Mouse (Mus musculus): ENCODE measurements at regions not wholly inside any gene's neighbourhood (a gene's known extent, or its start where the extent isn't known, plus 50 kb on each side); places are given as distances from the start of the nearest gene placed in this dataset.

DNA sequence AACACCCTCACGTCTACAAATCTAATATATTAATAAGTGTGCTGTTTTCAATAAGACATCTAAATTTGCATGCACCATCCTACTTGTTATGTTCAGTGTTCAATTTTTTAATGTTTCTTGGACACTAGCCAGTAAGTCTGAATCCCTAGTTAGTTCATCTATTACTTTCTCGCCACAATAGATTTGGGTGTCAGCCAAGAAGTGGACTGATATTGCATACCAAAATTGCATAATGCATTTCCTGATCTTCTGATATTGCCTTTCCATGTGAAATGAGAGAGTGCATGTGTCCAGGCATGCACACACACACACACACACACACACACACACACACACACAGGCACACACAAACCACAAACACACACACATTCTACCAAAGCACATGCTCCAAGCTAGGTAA lies 874.9 kb downstream of the 5730522E02Rik start:
- DNase-seq (ENCODE audit: low spot score in 2 of 2), result no peak

DNA sequence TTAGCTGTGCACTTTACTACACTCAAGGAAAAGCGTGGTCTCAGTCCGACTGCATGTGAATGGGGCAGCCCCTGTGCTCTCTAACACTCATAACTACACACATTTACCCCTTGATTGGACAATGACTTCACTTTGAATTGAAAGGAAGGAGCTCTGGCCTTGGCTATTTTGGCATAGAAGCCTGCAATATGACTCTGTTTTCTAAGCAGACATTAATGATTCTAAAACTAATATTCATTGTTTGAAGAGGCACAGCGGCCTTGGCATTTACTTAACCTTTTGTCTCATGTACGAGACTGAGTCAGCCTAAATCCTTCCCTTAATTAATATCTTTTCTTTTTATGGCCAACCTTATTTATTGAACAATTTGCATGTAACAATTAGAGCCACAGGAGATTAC lies 879.9 kb downstream of the 5730522E02Rik start:
- no peak for DNase-seq (ENCODE audit: low spot score in 2 of 2)

DNA sequence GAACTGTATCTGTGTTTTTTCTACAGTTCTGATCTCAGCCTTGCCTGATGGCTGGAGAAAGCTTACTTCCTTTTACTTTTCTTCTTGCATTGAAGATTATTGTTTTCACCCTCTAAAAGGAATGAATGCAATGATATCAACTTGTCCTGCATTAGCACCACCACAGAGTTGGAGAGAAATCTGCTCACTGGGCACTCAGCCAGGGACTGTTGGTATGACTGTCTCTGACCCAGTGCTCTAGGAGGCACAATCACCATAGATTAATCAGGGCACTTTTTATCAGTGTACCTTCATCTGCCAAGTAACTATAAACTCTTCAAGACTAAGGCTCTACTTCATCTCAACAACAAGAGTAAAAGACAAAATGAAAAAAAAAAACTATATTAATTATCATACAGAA lies 888.1 kb downstream of the 5730522E02Rik start:
- no peak for DNase-seq (ENCODE audit: low spot score in 2 of 2)

DNA sequence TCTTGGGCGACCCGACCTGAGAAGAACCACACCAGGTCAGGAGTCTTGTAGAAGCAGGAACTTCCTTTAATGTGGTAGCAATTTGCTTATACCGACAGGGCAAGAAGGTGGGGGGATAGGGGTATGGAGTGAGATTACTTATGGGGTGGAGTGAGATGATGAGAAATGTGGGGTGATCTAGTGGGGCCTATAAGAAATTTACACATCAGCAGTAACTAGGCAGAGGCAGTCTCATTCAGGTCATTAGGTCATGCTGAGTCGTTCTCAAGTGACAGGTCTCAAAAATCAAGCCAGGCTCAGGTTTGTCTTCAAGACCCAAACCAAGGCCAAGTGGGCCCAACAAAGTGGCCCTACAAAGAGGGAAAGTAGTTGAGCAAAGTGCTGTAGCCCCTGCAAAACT lies 889.1 kb downstream of the 5730522E02Rik start:
- DNase-seq (ENCODE audit: low spot score in 2 of 2), result no peak

DNA sequence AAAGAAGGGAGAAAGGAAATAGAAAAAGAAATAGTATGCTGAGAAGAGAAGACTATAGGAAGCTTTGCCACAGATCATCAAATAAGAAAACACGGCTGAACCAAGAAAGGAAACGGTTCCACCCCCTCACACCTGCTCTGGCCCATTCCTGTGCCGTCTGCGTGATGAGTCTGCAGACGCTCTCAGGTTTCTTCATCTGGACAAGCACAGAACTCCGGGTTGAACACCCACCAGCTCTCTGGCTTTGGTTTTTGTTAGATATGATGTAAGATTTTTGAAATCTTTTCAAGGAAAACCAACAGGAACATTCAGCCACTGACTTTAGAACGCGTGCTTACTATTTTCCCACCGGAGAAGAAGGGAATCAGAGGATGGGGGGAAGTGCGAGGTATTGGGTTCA lies 895.9 kb downstream of the 5730522E02Rik start:
- peak; percentile 21 to 40 for DNase-seq (ENCODE audit: low spot score in 2 of 2)

DNA sequence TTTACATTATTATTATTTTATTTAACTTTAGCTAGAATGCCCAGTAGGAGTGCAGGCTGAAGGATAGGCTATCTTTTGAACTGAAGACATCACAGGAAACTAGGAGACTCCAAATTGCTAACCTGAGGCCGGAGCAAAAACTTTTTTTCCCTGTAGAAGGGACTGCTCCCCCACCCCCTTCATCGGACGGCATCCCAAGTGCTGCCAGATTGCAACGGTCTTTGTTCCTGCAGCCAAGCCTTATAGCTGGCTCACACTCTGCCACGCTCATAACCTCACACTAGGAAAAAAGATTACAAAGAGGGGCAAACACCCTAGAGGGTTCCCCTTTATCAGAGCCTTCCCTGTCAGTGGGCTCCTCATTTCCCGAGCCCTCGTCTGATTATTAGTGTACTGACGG lies 896.7 kb downstream of the 5730522E02Rik start:
- DNase-seq (ENCODE audit: low spot score in 2 of 2), result no peak

DNA sequence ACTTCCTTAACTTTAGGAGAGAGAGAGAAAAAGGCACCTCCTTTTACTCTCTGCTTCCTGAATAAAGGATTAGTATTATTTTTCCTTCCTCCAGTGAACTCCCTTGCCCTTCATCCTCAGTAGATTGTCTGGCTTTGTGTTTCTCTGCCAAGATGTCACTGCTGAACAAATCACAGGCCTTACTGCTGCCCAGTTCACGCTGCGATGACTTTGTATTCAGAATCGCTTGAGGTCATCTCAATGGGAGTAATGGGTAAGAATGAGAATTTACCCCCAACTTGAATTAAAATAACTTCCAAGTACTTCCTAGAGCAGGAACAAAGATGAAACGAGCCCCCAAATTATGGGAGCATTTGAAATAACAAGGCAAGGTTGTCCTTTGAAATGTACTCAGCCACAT lies 897.3 kb downstream of the 5730522E02Rik start:
- DNase-seq (ENCODE audit: low spot score in 2 of 2), result no peak

DNA sequence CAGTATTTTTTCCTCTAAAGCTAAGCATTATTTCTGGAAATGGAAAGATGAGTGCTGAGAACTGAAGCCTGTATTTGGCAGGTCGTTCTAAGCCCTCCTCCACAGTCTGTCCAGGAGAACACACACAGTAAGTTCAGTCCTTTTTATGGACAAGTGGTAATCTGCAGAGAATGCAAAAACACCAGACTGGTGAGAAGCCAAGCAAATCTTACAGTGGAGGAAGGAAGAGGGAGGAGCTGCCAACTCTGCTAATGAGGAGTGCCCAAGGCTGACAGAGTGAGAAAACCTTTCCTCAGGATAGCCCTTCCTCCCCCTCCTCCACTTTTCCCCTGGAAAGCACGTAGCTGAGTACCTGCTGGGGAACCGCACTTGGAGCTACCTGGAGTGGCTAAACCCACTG lies 899.8 kb downstream of the 5730522E02Rik start:
- DNase-seq (ENCODE audit: low spot score in 2 of 2), result no peak

DNA sequence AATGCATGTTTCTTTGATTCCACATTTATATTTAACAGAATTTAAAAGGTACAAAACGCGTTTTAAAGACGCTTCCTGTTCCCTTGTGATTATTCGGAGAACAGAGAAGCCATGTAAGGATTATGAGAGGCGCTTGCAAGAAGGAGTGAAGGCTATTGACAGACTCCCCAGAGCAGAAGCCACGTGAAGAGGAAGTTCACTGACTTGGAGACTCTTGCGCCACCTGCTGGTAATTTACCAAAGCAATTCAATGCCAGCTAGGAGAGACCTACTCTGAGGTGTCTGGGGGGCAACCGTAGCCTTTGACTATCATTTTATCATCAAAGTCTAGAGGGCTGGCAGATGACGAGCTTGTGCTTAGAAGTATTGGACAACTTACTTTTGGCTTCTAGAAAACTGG lies 909.4 kb downstream of the 5730522E02Rik start:
- DNase-seq (ENCODE audit: low spot score in 2 of 2), result peak; percentile 38 to 45

DNA sequence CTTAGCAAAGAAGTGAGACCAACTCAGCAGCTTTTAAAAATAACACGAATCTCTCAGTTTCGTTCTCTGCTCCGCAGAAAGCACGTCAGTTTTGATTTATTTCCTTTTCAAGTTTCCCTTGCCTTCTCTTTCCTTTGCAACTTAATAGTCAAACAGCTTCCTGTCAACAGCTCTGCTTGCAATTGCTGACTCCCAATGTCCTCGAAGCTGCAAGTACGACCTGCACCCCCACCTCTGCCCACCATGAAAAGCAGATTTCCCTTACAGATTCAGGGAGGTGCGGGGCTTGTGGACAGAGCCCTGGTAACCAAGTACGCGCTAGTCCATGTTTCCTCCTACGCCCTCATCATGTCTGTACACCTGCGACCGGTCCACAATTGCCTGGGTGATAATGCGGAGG lies 922.2 kb downstream of the 5730522E02Rik start:
- DNase-seq (ENCODE audit: low spot score in 2 of 2), result no peak

DNA sequence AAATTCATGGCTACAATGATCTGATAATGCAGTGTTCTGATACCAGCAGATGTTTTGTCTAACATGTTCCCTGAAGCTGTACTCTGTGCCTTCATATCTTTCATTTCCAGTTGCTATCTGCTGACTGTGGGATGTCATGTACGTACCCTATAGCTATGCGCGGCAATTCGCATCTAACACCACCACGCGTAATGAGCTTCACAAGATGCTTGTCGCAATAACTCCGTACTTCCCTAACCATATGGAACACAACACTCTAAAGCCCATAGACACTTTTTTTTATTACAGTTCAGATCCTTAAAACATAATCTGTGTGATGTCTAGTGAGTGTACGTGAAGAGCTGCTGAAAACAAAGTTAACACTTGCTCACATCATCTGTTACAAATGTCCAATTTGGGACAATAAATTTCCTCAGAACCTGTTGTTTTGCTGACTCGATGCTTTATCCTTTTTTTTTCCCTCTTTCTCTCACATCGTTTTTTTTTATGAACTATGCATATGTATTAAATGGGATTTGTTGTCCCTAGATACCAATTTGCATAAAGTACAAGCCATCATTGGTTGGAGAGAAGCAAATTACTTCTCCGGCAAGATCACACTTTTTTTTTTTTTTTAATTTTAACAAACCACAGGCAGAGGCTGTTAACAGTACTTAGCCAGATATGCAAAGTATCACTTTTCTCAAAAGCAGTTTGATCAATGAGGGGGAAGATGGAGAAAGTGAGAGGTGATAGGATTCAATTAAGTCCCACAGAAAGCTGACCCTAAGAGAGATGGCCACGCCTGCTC lies 922.9 kb downstream of the 5730522E02Rik start:
- no peak for DNase-seq (ENCODE audit: low spot score in 2 of 2)

DNA sequence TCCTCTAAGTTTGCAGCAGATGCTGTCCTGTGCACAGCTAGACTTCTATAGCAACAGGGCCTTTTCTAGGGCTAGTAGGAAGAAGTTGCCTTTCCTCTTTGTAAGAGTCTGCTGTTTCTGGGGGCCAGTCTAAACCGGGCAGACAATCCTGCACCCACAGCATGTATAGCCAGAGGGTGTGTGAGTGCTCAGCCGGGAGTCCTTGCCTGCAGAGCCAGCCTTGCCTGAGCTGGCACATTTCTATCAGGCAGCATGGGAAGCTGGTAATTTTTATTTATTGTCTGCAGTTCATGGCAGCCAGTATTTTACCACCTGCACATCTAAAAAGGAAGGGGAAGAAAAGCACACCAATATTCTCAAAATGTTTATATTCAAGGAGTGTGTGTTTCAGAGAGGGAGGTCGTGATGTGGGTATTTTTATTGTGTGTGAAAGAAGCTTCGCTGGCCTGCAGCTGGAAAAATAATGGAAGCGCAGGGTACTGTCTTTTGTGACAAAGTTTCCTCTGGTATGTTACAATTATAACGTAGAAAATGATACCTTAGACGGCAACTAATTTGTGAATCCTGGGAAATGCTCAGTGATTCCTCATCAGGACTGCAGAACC lies 940.5 kb downstream of the 5730522E02Rik start:
- no peak for DNase-seq (ENCODE audit: low spot score in 2 of 2)

DNA sequence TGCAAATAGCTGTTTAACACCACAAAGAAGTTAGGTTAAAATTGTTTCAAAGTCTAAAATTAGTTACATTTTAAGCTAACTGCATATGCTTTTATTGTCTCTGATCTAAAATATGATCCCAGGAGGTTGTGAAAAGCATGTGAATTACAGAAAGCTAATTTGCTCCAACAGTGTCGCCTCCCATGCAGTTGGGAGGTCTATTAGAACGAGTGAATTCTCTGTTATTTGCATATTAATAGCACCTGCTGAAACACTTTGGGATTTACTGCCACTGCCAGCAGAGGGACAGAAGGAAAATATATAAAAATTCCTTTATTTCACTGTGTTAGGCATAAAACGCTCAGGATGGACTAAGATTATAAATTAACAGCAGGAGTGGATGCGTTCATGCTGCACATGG lies 947.7 kb downstream of the 5730522E02Rik start:
- DNase-seq (ENCODE audit: low spot score in 2 of 2), result no peak

DNA sequence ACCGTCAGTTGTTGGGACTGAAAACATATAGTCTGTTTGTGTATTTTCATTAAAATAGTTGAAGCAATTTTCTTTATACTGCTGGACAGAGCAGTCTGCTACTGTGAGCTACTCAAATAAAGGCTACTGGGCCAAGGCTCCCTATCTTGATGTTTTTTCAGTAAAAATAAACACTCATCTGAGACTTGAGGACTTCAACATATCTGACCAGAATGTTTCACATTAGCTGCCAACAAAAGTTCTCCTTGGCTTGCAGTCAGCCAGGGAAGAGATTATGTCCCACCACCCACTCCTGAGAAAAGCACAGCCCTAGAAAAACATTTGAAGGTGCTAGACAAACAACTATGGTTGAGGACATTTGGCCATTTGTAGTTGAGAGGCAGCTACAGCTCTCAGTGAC lies 950.9 kb downstream of the 5730522E02Rik start:
- DNase-seq (ENCODE audit: low spot score in 2 of 2), result no peak

DNA sequence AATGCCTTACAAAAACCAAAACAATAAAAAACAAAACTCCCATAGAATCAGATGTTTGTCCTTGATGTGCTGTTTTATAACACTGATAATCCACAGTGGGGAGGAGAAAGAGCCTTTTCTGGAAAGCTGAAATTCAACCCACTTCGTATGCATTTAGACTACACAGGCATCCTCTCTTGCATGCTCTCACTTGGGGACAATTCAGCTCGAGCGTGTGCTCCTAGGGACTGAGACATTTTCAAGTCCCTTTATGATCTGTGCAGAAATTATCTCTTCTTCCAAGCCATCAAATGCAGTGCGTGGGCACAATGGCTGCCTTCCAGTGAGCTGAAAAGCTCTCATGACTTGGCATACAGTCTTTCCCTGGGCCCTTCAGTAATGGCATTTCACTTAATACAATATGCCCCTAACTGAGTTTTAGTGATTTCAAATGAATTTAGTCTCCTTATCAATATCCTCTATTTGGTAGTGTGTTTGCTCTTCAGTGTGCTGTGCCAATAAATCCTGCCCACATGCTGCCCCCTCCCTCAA lies 977.1 kb downstream of the 5730522E02Rik start:
- DNase-seq (ENCODE audit: low spot score in 2 of 2), result peak; percentile 10 to 17

All from frontal cortex, postnatal 14 days (tissue).